Mouse (Mus musculus): ENCODE results near the gene Prss32. TPM values are rescaled to one million over a fixed set of nuclear protein-coding genes. Genes with fewer than 3 reads are reported as not detected.

Gene Prss32
- total and polyA plus RNA-seq, 2 experiments from 2014 or later = not detected

DNA sequence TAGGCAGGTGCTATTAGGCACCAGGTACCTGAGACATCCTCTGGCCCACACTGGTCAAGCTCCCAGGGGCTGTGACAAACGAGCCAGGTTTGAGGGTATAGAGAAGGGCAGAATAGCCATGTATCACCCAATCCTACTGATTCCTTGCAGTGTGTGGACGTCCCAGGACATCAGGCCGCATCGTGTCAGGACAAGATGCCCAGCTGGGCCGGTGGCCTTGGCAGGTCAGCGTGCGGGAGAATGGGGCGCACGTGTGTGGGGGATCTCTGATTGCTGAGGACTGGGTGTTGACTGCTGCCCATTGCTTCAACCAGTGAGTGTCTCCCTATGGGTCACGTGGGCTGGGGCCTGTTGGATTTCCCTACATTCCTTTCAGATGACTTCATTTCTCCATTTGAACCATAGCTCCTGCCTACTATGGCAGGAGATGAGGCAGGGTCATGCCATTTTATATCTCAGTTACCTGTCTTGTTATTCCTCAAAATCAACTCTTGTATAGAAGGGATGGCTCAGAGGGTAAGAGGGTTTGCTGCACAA lies 10.6 kb downstream of the Prss32 start:
- H3K9ac ChIP-seq (replicated peaks; ENCODE audit: low read depth, low read length) = no peak overlapping the region
- H3K4me2 ChIP-seq (ENCODE audit: low read depth, low read length) = no peak overlapping the region
- H3K4me1 ChIP-seq (ENCODE audit: control insufficient read depth, insufficient read depth) = peaks cover 3% of the 10 kb centered on the region; the same call in 1 of the 2 replicates
- no peak for TF ChIP-seq CTCF (IDR thresholded peaks at IDR 0.05; ENCODE audit: low read depth)
- no peak for TF ChIP-seq EP300 (IDR thresholded peaks at IDR 0.05; ENCODE audit: low read depth)
- WGBS = 43% methylated on average over 10 of the region's 10 CpGs
- ATAC-seq (ENCODE audit: insufficient read depth, low read depth) (peak; percentile 72), DNase-seq (ENCODE audit: low spot score) (peak; percentile 17)
- no peak overlapping the region for H3K4me3 ChIP-seq (ENCODE audit: low read depth, low read length)
- H3K9me3 ChIP-seq (replicated peaks; ENCODE audit: control insufficient read depth, low read length) = no peaks in the 10 kb centered on the region
- no peak overlapping the region for H3K27ac ChIP-seq (ENCODE audit: low read depth)
- no peaks in the 10 kb centered on the region for H3K36me3 ChIP-seq (replicated peaks; ENCODE audit: control insufficient read depth, insufficient read depth, low read length)
- no peaks in the 10 kb centered on the region for H3K27me3 ChIP-seq (ENCODE audit: control insufficient read depth, insufficient read depth, low read length)

GRCm38 (mm10) chr17:23857193-23857592 lies 13.5 kb downstream of the Prss32 start:
- ATAC-seq (ENCODE audit: insufficient read depth, low read depth) = no peak
- Histone ChIP-seq H3K4me2 (ENCODE audit: low read depth, low read length) (no peak overlapping the region), H3K27ac (ENCODE audit: low read depth) (no peak overlapping the region), H3K4me3 (ENCODE audit: low read depth, low read length) (no peak overlapping the region), H3K27me3 (ENCODE audit: control insufficient read depth, insufficient read depth, low read length) (no peaks in the 10 kb centered on the region), H3K9me3 (replicated peaks; ENCODE audit: control insufficient read depth, low read length) (no peaks in the 10 kb centered on the region), H3K4me1 (ENCODE audit: control insufficient read depth, insufficient read depth) (peaks cover 3% of the 10 kb centered on the region; the same call in 1 of the 2 replicates), H3K9ac (replicated peaks; ENCODE audit: low read depth, low read length) (no peak overlapping the region), H3K36me3 (replicated peaks; ENCODE audit: control insufficient read depth, insufficient read depth, low read length) (no peaks in the 10 kb centered on the region)
- TF ChIP-seq CTCF (IDR thresholded peaks at IDR 0.05; ENCODE audit: low read depth) (no peak), EP300 (IDR thresholded peaks at IDR 0.05; ENCODE audit: low read depth) (no peak)
- no peak for DNase-seq (ENCODE audit: low spot score)
- WGBS = 78% methylated on average over 6 of the region's 6 CpGs

DNA sequence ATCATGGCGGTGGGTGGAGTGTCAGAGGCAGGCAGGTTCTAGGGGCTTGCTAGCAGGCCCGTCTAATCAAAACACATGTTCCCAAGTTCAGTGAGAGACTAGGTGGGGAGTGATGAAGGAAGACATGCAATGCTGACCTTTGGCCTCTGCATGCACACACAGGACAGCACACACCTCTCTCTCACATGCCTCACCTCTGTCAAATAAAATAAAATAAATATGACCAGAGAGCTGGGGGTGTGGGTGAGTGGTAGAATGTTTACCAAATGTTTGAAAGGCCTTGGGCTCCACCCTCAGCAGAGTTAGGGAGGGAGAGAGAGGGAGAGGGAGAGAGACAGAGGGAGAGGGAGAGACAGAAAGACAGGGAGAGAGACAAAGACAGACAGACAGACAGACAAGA lies 14.3 kb downstream of the Prss32 start:
- no peaks in the 10 kb centered on the region for H3K9me3 ChIP-seq (replicated peaks; ENCODE audit: control insufficient read depth, low read length)
- DNase-seq (ENCODE audit: low spot score) = no peak
- no peaks in the 10 kb centered on the region for H3K27me3 ChIP-seq (ENCODE audit: control insufficient read depth, insufficient read depth, low read length)
- no peak for ATAC-seq (ENCODE audit: insufficient read depth, low read depth)
- H3K4me2 ChIP-seq (ENCODE audit: low read depth, low read length) = no peak overlapping the region
- TF ChIP-seq CTCF (IDR thresholded peaks at IDR 0.05; ENCODE audit: low read depth) = no peak
- TF ChIP-seq EP300 (IDR thresholded peaks at IDR 0.05; ENCODE audit: low read depth) = no peak
- H3K4me3 ChIP-seq (ENCODE audit: low read depth, low read length) = no peak overlapping the region
- H3K36me3 ChIP-seq (replicated peaks; ENCODE audit: control insufficient read depth, insufficient read depth, low read length) = no peaks in the 10 kb centered on the region
- H3K27ac ChIP-seq (ENCODE audit: low read depth) = no peak overlapping the region
- WGBS = 66% methylated on average over 2 of the region's 2 CpGs
- H3K4me1 ChIP-seq (ENCODE audit: control insufficient read depth, insufficient read depth) = peaks cover 3% of the 10 kb centered on the region; the same call in 1 of the 2 replicates
- H3K9ac ChIP-seq (replicated peaks; ENCODE audit: low read depth, low read length) = no peak overlapping the region

DNA sequence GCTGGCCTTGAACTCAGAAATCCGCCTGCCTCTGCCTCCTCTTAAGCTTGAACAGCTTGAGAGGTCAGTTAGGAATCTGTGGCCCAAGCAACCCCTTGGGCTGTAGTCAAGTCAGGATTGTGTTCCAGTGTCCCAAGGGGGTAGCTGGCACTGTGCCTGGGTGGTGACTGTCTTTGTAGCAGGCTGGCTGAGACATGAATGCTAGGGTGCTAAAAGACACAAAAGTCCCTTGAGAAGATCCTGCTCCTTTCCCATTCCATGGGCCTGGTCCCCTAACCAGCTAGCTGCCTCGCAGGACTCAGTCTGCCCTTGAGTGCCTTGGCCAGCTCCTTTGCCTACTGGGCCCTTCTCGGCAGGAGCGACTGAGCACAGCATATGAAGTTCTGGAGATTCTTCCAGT lies 19.3 kb downstream of the Prss32 start:
- no peak for ATAC-seq (ENCODE audit: insufficient read depth, low read depth)
- TF ChIP-seq EP300 (IDR thresholded peaks at IDR 0.05; ENCODE audit: low read depth) = no peak
- no peaks in the 10 kb centered on the region for H3K36me3 ChIP-seq (replicated peaks; ENCODE audit: control insufficient read depth, insufficient read depth, low read length)
- no peak overlapping the region for H3K27ac ChIP-seq (ENCODE audit: low read depth)
- H3K9ac ChIP-seq (replicated peaks; ENCODE audit: low read depth, low read length) = no peak overlapping the region
- H3K4me2 ChIP-seq (ENCODE audit: low read depth, low read length) = no peak overlapping the region
- H3K4me3 ChIP-seq (ENCODE audit: low read depth, low read length) = no peak overlapping the region
- WGBS = 85% methylated on average over 4 of the region's 4 CpGs
- H3K27me3 ChIP-seq (ENCODE audit: control insufficient read depth, insufficient read depth, low read length) = no peaks in the 10 kb centered on the region
- no peak for DNase-seq (ENCODE audit: low spot score)
- no peaks in the 10 kb centered on the region for H3K4me1 ChIP-seq (ENCODE audit: control insufficient read depth, insufficient read depth)
- H3K9me3 ChIP-seq (replicated peaks; ENCODE audit: control insufficient read depth, low read length) = no peaks in the 10 kb centered on the region

DNA sequence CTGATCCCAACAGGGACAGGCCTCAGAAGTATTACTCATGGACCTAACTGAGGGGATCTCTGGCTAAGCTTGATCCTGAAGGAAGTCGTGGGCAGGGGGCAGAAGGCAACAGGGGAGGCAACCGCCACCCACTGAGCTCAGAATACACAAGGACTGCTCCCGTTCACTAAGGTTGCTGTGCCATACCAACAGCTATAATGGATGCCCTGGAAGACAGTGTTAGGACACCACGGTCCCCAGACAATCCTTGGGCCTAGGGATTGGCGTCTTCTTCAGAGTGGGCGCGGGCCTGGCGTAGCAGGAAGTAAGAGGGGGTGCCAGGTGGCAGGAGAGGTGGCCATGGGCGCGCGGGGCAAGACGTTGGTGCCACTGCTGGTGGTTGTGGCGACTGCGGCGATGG lies 24.1 kb downstream of the Prss32 start, which contains the start of gene Prss21:
Gene Prss21, plus strand, starts transcription at position 301 of the 400 bp plus-strand sequence.
- Histone ChIP-seq H3K27ac (ENCODE audit: low read depth) (no peak within 1 kb of the TSS), H3K9me3 (replicated peaks; ENCODE audit: control insufficient read depth, low read length) (no peaks in the 10 kb centered on the region), H3K4me2 (ENCODE audit: low read depth, low read length) (no peak within 1 kb of the TSS), H3K9ac (replicated peaks; ENCODE audit: low read depth, low read length) (no peak within 1 kb of the TSS), H3K36me3 (replicated peaks; ENCODE audit: control insufficient read depth, insufficient read depth, low read length) (no peaks in the 10 kb centered on the region), H3K4me3 (ENCODE audit: low read depth, low read length) (no peak within 1 kb of the TSS), H3K4me1 (ENCODE audit: control insufficient read depth, insufficient read depth) (no peaks in the 10 kb centered on the region), H3K27me3 (ENCODE audit: control insufficient read depth, insufficient read depth, low read length) (no peaks in the 10 kb centered on the region)
- WGBS = 86% methylated on average over 15 of the region's 15 CpGs
- no peak for TF ChIP-seq EP300 (IDR thresholded peaks at IDR 0.05; ENCODE audit: low read depth)
- no peak for TF ChIP-seq CTCF (IDR thresholded peaks at IDR 0.05; ENCODE audit: low read depth)
- no peak for ATAC-seq (ENCODE audit: insufficient read depth, low read depth)
- no peak for DNase-seq (ENCODE audit: low spot score)

- 80% methylated on average over 11 of the region's 11 CpGs for WGBS
- no peak overlapping the region for H3K4me3 ChIP-seq (ENCODE audit: low read depth, low read length)
- no peak overlapping the region for H3K27ac ChIP-seq (ENCODE audit: low read depth)
- no peak overlapping the region for H3K9ac ChIP-seq (replicated peaks; ENCODE audit: low read depth, low read length)
- ATAC-seq (ENCODE audit: insufficient read depth, low read depth) (no peak), DNase-seq (ENCODE audit: low spot score) (no peak)
- no peak for TF ChIP-seq CTCF (IDR thresholded peaks at IDR 0.05; ENCODE audit: low read depth)
- no peak for TF ChIP-seq EP300 (IDR thresholded peaks at IDR 0.05; ENCODE audit: low read depth)
- no peaks in the 10 kb centered on the region for H3K4me1 ChIP-seq (ENCODE audit: control insufficient read depth, insufficient read depth)
- H3K36me3 ChIP-seq (replicated peaks; ENCODE audit: control insufficient read depth, insufficient read depth, low read length) = no peaks in the 10 kb centered on the region
- no peak overlapping the region for H3K4me2 ChIP-seq (ENCODE audit: low read depth, low read length)
- H3K9me3 ChIP-seq (replicated peaks; ENCODE audit: control insufficient read depth, low read length) = no peaks in the 10 kb centered on the region
- H3K27me3 ChIP-seq (ENCODE audit: control insufficient read depth, insufficient read depth, low read length) = no peaks in the 10 kb centered on the region
Measured at GRCm38 (mm10) chr17:23868513-23868912, 24.9 kb downstream of the Prss32 start.
